Mouse (Mus musculus) CD4-positive, CD25-positive, alpha-beta regulatory T cell, adult 2 months (primary cell): Measurements from ENCODE around the gene Usp40.
"Not testable (repeated sequence)": the region's sequence is repeated elsewhere in the genome, so short reads cannot be mapped to it uniquely, and the experiment has no call there.

Source experiments
- DNase-seq: peaks from one replicate; pipeline ENCODE4 v3.0.0-alpha.2; 2012; ENCODE audit warnings: low read depth, low spot score

Gene Usp40

GRCm38 (mm10) chr1:88008211-88008697 lies at the start of gene Usp40:
TSS of gene Usp40 (minus strand) at chr1:88008551.
- DNase-seq, result peak; percentile 81

GRCm38 (mm10) chr1:88055088-88055487 lies 46.7 kb upstream of the Usp40 start, which contains the start of gene Ugt1a10:
TSS of gene Ugt1a10 (plus strand) at chr1:88055388.
- DNase-seq, result no peak

- DNase-seq, result not testable (repeated sequence)
Measured at GRCm38 (mm10) chr1:88047408-88047807, 39.1 kb upstream of the Usp40 start.

- DNase-seq, result not testable (repeated sequence)
Measured at GRCm38 (mm10) chr1:88044832-88045437, 36.6 kb upstream of the Usp40 start.

- DNase-seq, result not testable (repeated sequence)
Measured at GRCm38 (mm10) chr1:88043044-88043443, 34.7 kb upstream of the Usp40 start.

- not testable (repeated sequence) for DNase-seq
Measured at GRCm38 (mm10) chr1:88025244-88025643, 16.9 kb upstream of the Usp40 start.

- no peak for DNase-seq
Measured at GRCm38 (mm10) chr1:88015371-88015770, 7.0 kb upstream of the Usp40 start.

GRCm38 (mm10) chr1:88014671-88015070 lies 6.3 kb upstream of the Usp40 start:
- DNase-seq, result no peak

GRCm38 (mm10) chr1:88014194-88014593 lies 5.8 kb upstream of the Usp40 start:
- DNase-seq, result no peak

- DNase-seq, result no peak
Measured at GRCm38 (mm10) chr1:88013726-88014125, 5.4 kb upstream of the Usp40 start.

GRCm38 (mm10) chr1:88009521-88009920 lies 1.2 kb upstream of the Usp40 start:
- no peak for DNase-seq

GRCm38 (mm10) chr1:88008735-88009134 lies 384 bp upstream of the Usp40 start:
- DNase-seq, result no peak

GRCm38 (mm10) chr1:88007692-88008210 lies 600 bp downstream of the Usp40 start:
- DNase-seq, result peak; percentile 7

- DNase-seq, result no peak
Measured at GRCm38 (mm10) chr1:87992716-87993115, 15.6 kb downstream of the Usp40 start.

GRCm38 (mm10) chr1:87982291-87982690 lies 26.1 kb downstream of the Usp40 start:
- DNase-seq, result no peak

- no peak for DNase-seq
Measured at GRCm38 (mm10) chr1:87970381-87970780, 38.0 kb downstream of the Usp40 start.

GRCm38 (mm10) chr1:87961459-87962167 lies 46.7 kb downstream of the Usp40 start:
- no peak for DNase-seq

GRCm38 (mm10) chr1:87960752-87961151 lies 47.6 kb downstream of the Usp40 start:
- DNase-seq, result no peak

GRCm38 (mm10) chr1:87959998-87960431 lies 48.3 kb downstream of the Usp40 start:
- no peak for DNase-seq

- DNase-seq, result no peak
Measured at GRCm38 (mm10) chr1:87959532-87959931, 48.8 kb downstream of the Usp40 start.

GRCm38 (mm10) chr1:87958931-87959330 lies 49.4 kb downstream of the Usp40 start:
- no peak for DNase-seq

- DNase-seq, result no peak
Measured at GRCm38 (mm10) chr1:87953073-87953472, 55.3 kb downstream of the Usp40 start.

- no peak for DNase-seq
Measured at GRCm38 (mm10) chr1:87951641-87952040, 56.7 kb downstream of the Usp40 start.
